Mouse (Mus musculus) ovary, adult 18-20 months (tissue): ENCODE measurements around the gene Ppil1.
"Not testable (repeated sequence)": the region's sequence is repeated elsewhere in the genome, so short reads cannot be mapped to it uniquely, and the experiment has no call there.

Experiments used
- DNase-seq: peaks from one replicate; pipeline ENCODE4 v3.0.0; 2022; ENCODE audit warnings: low spot score, mixed read lengths

Gene Ppil1

GRCm38 (mm10) chr17:29281541-29281940, 17.6 kb upstream of the Ppil1 start:
- DNase-seq: no peak

GRCm38 (mm10) chr17:29280422-29280821, 16.4 kb upstream of the Ppil1 start:
- DNase-seq: no peak

GRCm38 (mm10) chr17:29273889-29274288, 9.9 kb upstream of the Ppil1 start:
- DNase-seq: no peak

GRCm38 (mm10) chr17:29273156-29273555, 9.2 kb upstream of the Ppil1 start:
- no peak for DNase-seq

- no peak for DNase-seq
Observed at GRCm38 (mm10) chr17:29270148-29270698, 6.2 kb upstream of the Ppil1 start.

- no peak for DNase-seq
Observed at GRCm38 (mm10) chr17:29269349-29269706, 5.3 kb upstream of the Ppil1 start.

- DNase-seq: peak; percentile 93
Observed at GRCm38 (mm10) chr17:29268682-29269348, 4.8 kb upstream of the Ppil1 start, which contains the start of gene BC004004. BC004004 (plus strand) TSS chr17:29268788.

- no peak for DNase-seq
Observed at GRCm38 (mm10) chr17:29267931-29268681, 4.1 kb upstream of the Ppil1 start.

- not testable (repeated sequence) for DNase-seq
Observed at GRCm38 (mm10) chr17:29267040-29267439, 3.1 kb upstream of the Ppil1 start.

- DNase-seq: no peak
Observed at GRCm38 (mm10) chr17:29264760-29265159, 774 bp upstream of the Ppil1 start.

GRCm38 (mm10) chr17:29263417-29263816, 569 bp downstream of the Ppil1 start:
- DNase-seq: no peak

- DNase-seq: no peak
Observed at GRCm38 (mm10) chr17:29262259-29262649, 1.7 kb downstream of the Ppil1 start.

- DNase-seq: no peak
Observed at GRCm38 (mm10) chr17:29261603-29262258, 2.3 kb downstream of the Ppil1 start.

GRCm38 (mm10) chr17:29260501-29260900, 3.5 kb downstream of the Ppil1 start:
- no peak for DNase-seq

- peak; percentile 41 for DNase-seq
Observed at GRCm38 (mm10) chr17:29259489-29259888, 4.5 kb downstream of the Ppil1 start.

- no peak for DNase-seq
Observed at GRCm38 (mm10) chr17:29258921-29259320, 5.1 kb downstream of the Ppil1 start.

GRCm38 (mm10) chr17:29258025-29258558, 5.9 kb downstream of the Ppil1 start:
- DNase-seq: no peak

- DNase-seq: no peak
Observed at GRCm38 (mm10) chr17:29257001-29257511, 6.9 kb downstream of the Ppil1 start.

- no peak for DNase-seq
Observed at GRCm38 (mm10) chr17:29256507-29256906, 7.5 kb downstream of the Ppil1 start.

GRCm38 (mm10) chr17:29254784-29255183, 9.2 kb downstream of the Ppil1 start:
- not testable (repeated sequence) for DNase-seq

GRCm38 (mm10) chr17:29253684-29254083, 10.3 kb downstream of the Ppil1 start:
- no peak for DNase-seq

- no peak for DNase-seq
Observed at GRCm38 (mm10) chr17:29253236-29253635, 10.8 kb downstream of the Ppil1 start.
